Mouse (Mus musculus) urinary bladder, postnatal 25 days (tissue): ENCODE results near the gene Maml1.

ENCODE experiments used
- DNase-seq: peaks from one replicate; pipeline ENCODE4 v3.0.0; 2022; ENCODE audit warnings: low spot score

Gene Maml1

DNA sequence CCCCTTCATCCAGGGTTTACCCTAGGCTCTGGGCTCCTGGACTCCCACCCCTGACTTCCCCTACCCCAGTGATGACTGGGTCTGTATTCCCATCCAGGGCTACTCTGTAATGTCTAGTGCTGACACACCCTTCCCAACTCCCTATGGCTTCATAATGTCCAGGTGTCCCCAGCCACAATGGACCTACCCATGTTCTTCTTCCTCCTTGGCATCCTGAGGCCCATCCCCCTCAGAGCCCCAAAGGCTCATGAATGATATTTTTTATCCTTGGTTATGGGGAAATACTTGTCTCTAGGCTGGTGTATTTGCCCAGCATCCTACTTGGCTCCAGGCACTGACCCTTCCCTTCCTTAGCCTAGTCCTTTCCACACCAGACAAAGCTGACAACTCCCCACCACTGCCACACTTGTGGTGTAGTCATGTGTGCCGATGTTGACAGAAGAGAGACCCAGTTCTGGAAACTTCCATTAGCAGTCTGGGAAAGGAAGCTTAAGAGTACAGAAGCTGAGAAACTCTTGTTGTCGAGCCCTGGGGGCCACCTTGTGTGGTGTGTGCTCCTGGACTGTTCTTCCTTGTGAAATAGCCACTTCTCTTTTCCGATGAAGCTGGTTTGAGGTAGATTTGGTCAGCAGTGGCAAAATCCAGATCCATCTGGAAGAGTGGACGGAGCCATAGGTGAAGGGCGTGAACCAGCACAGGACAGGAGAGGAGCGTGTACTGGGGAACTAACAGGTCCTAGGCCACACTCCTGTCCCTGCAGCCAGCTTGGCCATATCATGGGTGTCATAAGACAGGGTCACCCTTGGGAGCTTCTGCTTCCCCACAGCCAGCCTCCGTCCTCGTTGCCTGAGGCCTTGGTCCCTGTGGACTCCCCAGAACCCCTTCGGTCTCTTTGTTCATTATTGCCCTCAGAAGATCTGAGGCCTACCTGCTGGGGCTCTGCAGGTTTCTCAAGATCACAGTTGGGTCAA lies 53.0 kb downstream of the Maml1 start:
- no peak for DNase-seq

- DNase-seq: no peak
These were observed 53.8 kb downstream of the Maml1 start, which contains the start of gene Ltc4s for GRCm38 (mm10) chr11:50238324-50238723. Gene Ltc4s, minus strand, starts transcription at chr11:50238616.

- peak; percentile 38 for DNase-seq
These were observed 54.9 kb downstream of the Maml1 start for GRCm38 (mm10) chr11:50236937-50237835.

- peak; percentile 87 for DNase-seq
These were observed 55.6 kb downstream of the Maml1 start for GRCm38 (mm10) chr11:50236540-50236936.

DNA sequence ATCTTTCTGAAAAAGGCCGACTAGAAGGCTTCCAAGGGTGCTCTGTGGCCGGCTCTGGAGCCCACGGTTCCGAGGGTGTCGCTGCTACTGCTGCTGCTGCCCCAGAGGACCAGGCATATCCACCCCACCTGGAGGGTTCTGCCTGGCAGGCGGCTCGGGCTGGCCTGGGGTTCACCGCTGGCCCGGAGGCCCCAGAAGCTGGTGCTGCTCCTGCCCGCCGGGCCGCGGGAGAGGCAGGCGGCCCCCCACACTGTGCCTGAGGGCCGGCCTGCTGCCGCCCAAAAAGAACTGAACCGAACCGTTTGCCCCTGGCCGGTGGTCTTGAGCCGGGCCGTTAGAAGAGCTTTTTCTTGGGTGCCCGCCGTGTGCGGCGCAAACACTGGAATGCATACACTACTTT lies 57.5 kb downstream of the Maml1 start:
- no peak for DNase-seq

GRCm38 (mm10) chr11:50233993-50234392 lies 58.1 kb downstream of the Maml1 start:
- no peak for DNase-seq

- no peak for DNase-seq
These were observed 59.1 kb downstream of the Maml1 start for GRCm38 (mm10) chr11:50233022-50233421.

DNA sequence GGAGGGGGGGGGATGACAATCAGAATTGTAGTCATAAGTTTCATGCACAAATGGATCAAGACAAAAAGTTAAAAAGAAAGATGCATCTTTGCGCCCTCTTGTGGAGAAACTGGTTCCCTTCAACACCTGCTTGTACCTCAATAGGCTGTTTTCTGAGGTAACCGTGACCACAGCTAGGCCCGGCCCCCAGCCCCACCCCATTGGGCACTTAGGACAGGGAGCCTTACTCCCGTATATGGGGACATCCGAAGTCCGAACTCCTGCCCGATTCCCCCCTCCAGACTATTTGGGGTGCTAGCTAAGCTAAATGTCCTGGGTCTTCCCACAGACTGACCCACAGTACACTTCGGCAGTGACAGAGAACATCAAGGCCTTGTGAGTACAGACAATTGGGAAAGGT lies 60.7 kb downstream of the Maml1 start:
- DNase-seq: peak; percentile 37

DNA sequence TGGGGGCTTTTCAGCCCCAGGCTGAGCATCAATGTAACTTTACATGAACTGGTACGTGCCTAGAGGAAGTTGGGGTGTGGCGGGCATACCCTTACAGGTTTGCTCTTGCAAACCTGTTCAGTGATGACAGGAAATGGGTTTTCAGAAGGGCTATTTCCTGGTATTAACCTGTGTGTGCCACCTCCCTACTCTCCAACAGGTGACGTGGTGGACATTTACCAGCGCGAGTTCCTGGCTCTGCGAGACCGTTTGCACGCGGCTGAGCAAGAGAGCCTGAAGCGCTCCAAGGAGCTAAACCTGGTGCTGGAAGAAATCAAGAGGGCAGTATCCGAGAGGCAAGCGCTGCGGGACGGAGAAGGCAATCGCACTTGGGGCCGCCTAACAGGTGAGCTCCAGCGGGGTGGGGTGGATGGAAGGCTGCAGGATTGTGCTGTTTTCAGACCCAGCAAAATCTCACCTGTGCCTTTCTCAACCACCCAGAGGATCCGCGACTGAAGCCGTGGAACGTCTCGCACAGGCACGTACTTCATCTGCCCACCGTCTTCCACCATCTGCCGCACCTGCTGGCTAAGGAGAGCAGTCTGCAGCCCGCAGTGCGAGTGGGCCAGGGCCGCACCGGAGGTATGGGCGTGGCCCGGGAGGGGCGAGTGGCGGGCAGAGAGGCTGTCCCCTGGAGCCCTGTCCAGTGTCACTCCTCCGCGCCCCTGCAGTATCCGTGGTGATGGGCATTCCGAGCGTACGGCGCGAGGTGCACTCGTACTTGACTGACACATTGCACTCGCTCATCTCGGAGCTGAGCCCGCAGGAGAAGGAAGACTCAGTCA lies 61.4 kb downstream of the Maml1 start:
- DNase-seq: no peak

DNA sequence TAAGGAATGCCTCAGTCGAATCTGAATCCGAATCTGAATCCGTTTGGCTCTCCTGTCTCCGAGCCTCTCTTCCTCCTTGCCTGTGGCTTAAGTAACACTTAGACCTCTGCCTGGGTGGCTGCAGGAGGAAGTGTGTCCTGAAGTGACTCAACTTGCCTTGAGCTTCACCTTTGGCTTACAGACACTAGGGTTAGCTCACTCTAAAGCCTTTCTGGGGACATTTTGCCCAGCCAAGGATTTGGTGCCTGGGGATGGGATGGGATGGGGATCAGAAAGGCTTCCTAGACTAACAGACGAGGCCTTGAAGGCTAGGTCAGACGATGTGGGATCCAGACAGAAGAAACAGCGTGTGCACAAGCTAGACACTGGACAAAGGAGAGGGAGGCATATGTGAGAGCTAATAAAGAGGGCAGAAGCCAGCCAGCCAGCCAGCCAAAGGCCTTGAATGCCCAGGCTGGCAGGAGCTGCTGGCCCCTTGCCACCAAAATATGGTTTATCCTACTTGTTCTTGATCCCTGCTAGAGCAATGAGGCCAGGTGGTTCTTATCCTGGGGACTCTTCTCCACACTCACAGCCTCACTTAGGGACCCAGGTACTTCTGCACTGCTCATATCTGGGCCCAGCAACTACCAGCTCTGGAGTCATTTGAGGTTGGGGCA lies 62.7 kb downstream of the Maml1 start:
- no peak for DNase-seq

- DNase-seq: no peak
These were observed 63.3 kb downstream of the Maml1 start for GRCm38 (mm10) chr11:50228772-50229171.

DNA sequence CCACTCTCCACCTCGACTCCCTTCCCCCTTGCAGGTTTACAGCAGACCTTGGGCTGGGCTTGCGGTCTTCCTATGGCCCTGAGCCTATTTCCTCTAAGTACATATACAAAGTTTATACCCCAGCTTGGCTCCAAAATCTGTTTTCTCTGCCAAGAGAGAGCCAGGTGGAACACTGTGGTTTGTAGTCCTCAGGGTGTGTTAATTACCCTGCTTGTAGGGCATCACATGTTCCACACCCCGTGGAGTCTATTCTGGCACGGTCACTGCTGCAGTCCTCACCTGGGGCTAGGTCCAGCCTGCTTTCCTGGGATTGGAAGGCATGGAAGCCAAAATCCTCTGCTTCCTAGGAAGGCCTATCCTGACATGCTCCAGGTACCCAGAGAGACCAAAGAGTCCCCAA lies 64.4 kb downstream of the Maml1 start:
- no peak for DNase-seq

- DNase-seq: no peak
These were observed 64.9 kb downstream of the Maml1 start for GRCm38 (mm10) chr11:50227226-50227625.

- DNase-seq: no peak
These were observed 65.7 kb downstream of the Maml1 start for GRCm38 (mm10) chr11:50226406-50226805.

DNA sequence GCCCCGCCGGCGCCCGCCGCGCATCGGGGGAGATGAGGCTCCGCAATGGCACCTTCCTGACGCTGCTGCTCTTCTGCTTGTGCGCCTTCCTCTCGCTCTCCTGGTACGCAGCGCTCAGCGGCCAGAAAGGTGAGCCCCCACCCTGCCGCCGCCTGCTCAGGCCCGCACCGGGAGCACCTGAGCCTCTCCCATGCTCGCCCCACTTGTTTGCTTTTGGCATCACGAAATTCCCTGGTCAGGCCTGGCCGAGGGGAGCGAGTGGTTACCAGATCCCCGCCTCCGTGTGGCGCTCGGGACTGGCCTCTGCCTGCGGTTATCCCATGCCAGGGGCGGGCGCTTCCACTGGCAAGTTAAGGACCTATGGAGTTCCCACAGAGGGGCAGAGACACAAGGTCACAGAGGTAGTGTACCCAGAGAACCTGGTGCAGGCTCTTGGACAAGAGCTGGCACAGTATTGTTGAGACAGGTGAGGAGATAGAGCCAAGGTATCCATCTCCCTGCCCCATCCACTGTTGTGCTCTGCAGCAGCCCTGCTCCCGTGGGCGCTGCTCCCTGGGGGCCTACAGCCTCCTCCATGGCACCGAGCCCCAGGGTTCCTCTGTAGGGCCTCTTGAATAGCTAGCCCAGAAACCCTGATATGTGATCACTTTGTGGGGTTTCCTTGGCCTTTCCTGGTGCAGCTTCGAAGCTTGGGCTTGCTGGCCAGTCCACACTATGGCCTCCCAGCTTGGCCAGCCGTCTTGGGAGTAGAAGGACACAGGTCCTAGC lies 66.3 kb downstream of the Maml1 start:
- peak; percentile 49 for DNase-seq

DNA sequence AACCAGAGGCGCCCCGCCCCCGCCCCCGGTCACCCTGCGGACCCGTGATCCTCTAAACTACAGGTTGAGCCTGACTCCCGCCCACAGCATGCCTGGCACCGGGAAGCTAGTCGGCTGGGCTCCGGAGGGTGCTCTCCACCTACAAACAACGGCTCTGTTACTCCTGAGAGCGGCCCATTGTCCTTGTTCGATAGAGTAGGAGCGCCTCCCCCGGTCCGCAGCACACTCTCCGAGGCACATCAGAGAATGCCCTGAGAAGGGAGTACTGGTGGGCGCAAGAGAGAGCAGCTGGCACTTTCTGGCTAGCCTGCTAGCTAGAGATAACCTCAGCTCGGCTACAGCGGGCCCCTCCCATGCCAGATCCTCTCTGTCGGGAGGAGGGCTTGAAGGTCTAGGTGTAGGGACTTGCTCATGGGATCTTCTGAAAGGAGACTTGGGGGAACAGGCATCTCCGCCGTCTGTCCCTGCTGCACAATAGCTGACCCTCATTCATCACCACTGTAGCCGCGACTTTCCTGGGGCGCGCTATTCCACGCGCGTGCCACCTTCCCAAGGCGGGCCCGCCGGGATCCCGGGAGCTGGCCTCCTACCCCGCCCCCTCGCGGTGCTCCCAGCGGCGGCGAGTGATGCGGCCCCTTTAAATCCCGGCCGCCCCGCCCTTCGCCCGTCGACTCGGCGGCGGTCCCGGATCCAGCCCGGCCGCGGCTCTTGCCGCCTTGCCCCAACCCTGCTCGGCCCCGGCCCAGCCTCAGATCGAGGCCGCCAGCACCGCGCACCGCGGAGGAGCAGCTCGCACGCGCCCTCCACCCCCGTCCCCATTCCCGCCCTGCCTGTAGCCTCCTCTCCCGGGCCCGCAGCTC lies 67.2 kb downstream of the Maml1 start:
- peak; percentile 87 for DNase-seq

DNA sequence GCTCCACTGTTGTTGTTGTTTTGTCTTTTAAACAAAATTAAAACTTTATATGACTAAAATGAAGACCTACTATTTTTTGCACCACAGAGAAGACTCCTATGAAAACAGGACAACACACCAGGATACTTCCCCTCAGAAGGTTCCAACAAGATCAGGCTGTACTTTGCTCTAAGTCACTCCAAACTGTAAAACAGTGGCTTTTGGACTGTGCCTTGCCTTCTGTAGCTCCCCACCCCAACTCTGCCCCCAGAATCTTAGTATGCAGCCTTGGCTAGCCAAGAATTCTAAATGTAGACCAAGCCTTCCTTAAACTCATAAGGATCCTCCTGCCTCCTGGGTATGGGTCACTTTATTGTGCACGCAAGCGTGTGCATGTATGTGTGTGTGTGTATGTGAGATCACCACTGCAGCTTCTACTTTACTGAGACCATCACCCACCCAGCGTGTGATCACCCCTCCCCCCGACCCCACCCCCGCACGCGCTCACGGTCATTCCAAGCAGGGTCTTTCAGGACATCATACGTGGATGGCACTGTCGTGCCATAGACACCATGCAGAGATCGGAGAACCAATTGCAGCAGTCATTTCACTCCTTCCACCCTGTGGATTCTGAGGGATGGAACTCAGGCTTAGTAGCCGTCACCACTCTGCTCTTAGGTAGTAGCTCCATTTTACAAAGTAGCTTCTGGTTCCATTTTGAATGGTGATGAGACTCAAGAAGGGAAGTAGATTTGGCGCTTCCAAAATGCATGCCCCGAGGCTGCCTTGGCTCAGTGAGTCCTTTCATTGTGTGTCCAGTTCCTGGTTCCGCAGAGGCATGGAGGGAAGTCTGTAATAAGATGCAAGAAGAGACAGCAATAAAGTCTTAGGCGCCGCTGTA lies 68.1 kb downstream of the Maml1 start:
- DNase-seq: no peak

DNA sequence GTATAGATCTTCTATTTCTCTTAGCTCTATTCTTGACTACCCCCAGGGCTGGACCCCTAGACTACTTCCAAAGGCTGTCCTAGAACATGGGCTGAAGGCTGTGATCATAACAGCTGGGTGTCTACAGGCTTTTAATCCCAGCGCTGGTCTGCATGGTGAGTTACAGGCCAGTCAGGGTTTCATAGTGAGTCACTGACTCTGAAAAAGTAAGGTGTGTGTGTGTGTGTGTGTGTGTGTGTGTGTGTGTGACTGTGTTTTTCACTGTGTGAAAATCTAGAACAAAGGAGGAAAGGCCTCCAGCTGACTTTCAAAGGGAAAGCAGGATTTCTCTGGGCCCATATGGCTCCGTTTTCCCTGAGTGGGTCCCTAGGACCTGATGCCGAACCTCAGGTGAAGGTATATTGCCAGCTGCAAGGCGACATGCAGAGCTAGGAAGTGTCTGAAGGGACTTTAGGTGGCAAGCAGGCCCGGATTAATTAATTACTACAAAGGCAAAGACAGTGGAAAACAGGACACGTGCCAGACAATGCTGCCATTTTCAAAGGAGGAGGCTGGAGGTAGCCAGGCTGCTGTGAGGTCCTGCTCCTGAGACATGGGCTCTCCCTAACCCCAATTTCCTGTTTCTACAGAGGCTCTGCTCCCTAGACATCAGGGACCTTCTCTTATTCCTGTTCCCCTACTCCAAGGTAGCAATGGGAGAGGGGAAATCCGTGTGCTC lies 69.4 kb downstream of the Maml1 start:
- DNase-seq: no peak
